Mouse (Mus musculus): ENCODE results near the gene Tmpo. TPM values are rescaled to one million over a fixed set of nuclear protein-coding genes. Genes with fewer than 3 reads are reported as not detected.

The Tmpo gene
- polyA plus RNA-seq, 1 experiment from 2014 or later: 275 TPM

- DNase-seq (ENCODE audit: low spot score): no peak
- no peak overlapping the region for H3K4me3 ChIP-seq
- 93% methylated on average over 14 of the region's 14 CpGs for WGBS
- peaks cover 3% of the 10 kb centered on the region for H3K36me3 ChIP-seq
- no peaks in the 10 kb centered on the region for H3K4me1 ChIP-seq
- H3K27me3 ChIP-seq (ENCODE audit: low read depth, poor library complexity, severe bottlenecking): no peaks in the 10 kb centered on the region
- H3K27ac ChIP-seq (replicated peaks): no peak overlapping the region
- H3K9me3 ChIP-seq (replicated peaks): no peaks in the 10 kb centered on the region
Observed at GRCm38 (mm10) chr10:91139148-91139766, 41.9 kb downstream of the Tmpo start.

DNA sequence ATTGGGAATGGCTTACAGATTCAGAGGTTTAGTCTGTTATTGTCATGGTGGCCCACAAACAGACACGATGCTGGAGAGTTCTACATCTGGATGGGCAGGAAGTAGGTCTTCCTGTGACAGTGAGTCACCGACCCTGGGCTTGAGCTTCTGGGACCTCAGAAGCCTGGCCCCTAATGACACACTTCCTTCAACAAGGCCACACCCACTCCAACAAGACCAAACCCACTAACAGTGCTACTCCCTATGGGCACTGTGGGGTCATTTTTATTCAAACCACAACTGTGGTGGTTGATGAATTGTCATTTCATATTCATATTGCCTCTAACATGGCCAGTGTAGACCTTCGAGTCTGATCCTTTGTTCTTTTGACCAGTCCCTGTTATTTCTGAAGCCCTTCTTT is 42.8 kb downstream of the Tmpo start:
- no peaks in the 10 kb centered on the region for H3K27me3 ChIP-seq (ENCODE audit: low read depth, poor library complexity, severe bottlenecking)
- DNase-seq (ENCODE audit: low spot score): no peak
- H3K4me1 ChIP-seq: no peaks in the 10 kb centered on the region
- H3K9me3 ChIP-seq (replicated peaks): no peaks in the 10 kb centered on the region
- 87% methylated on average over 3 of the region's 3 CpGs for WGBS
- no peak overlapping the region for H3K27ac ChIP-seq (replicated peaks)
- no peak overlapping the region for H3K4me3 ChIP-seq
- no peaks in the 10 kb centered on the region for H3K36me3 ChIP-seq

- WGBS: 82% methylated on average over 9 of the region's 9 CpGs
- H3K27me3 ChIP-seq (ENCODE audit: low read depth, poor library complexity, severe bottlenecking): no peaks in the 10 kb centered on the region
- no peaks in the 10 kb centered on the region for H3K36me3 ChIP-seq
- H3K27ac ChIP-seq (replicated peaks): no peak overlapping the region
- no peaks in the 10 kb centered on the region for H3K4me1 ChIP-seq
- no peak overlapping the region for H3K4me3 ChIP-seq
- DNase-seq (ENCODE audit: low spot score): no peak
- no peaks in the 10 kb centered on the region for H3K9me3 ChIP-seq (replicated peaks)
Observed at GRCm38 (mm10) chr10:91137400-91137799, 43.7 kb downstream of the Tmpo start.

- Histone ChIP-seq H3K27ac (replicated peaks) (no peak overlapping the region), H3K36me3 (no peaks in the 10 kb centered on the region)
- 91% methylated on average over 7 of the region's 7 CpGs for WGBS
Observed at GRCm38 (mm10) chr10:91135302-91135972, 45.7 kb downstream of the Tmpo start.

GRCm38 (mm10) chr10:91131565-91131964 is 49.5 kb downstream of the Tmpo start:
- Histone ChIP-seq H3K4me1 (no peaks in the 10 kb centered on the region), H3K36me3 (no peaks in the 10 kb centered on the region), H3K9me3 (replicated peaks) (no peaks in the 10 kb centered on the region), H3K27me3 (ENCODE audit: low read depth, poor library complexity, severe bottlenecking) (no peaks in the 10 kb centered on the region), H3K27ac (replicated peaks) (no peak overlapping the region), H3K4me3 (no peak overlapping the region)
- no peak for DNase-seq (ENCODE audit: low spot score)
- 88% methylated on average over 1 of the region's 1 CpGs for WGBS

More at GRCm38 (mm10) chr10:91135302-91135972, 45.7 kb downstream of the Tmpo start:
- no peak for DNase-seq (ENCODE audit: low spot score)
- Histone ChIP-seq H3K4me3 (no peak overlapping the region), H3K4me1 (no peaks in the 10 kb centered on the region), H3K27me3 (ENCODE audit: low read depth, poor library complexity, severe bottlenecking) (no peaks in the 10 kb centered on the region), H3K9me3 (replicated peaks) (no peaks in the 10 kb centered on the region)

GRCm38 (mm10) chr10:91130792-91131191 is 50.3 kb downstream of the Tmpo start:
- 74% methylated on average over 3 of the region's 3 CpGs for WGBS
- H3K4me1 ChIP-seq: no peaks in the 10 kb centered on the region
- H3K36me3 ChIP-seq: no peaks in the 10 kb centered on the region

DNA sequence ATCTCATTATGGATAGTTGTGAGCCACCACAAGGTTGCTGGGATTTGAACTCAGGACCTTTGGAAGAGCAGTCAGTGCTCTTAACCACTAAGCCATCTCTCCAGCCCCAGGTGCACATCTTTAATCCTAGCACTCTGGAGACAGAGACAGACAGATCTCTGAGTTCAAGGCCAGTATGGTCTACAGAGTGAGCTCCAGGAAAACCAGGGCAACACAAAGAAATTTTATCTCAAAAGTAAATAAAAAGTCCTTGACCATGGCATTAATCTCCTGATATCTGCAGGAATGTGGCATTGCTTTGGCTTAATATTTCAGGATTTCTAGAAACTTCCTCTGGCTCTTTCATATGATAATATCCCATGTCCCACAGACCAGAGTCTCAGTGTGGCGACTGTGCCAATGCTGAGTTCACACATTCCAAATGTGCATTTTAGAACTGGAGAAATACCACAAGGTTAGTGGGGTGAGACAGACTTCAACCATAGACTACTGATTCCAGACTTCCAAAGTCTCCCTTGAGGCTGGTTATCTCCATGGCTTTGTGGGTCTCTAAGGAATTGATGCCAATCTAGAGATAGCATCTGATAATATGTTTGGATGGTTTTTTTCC is 52.5 kb downstream of the Tmpo start:
- Histone ChIP-seq H3K27me3 (ENCODE audit: low read depth, poor library complexity, severe bottlenecking) (no peaks in the 10 kb centered on the region), H3K27ac (replicated peaks) (no peak overlapping the region), H3K9me3 (replicated peaks) (no peaks in the 10 kb centered on the region), H3K4me3 (no peak overlapping the region), H3K4me1 (peaks cover 5% of the 10 kb centered on the region; the same call in 1 of the 2 replicates), H3K36me3 (no peaks in the 10 kb centered on the region)
- DNase-seq (ENCODE audit: low spot score): no peak
- 85% methylated on average over 1 of the region's 1 CpGs for WGBS

More at GRCm38 (mm10) chr10:91130792-91131191, 50.3 kb downstream of the Tmpo start:
- no peak overlapping the region for H3K4me3 ChIP-seq
- no peaks in the 10 kb centered on the region for H3K27me3 ChIP-seq (ENCODE audit: low read depth, poor library complexity, severe bottlenecking)
- H3K9me3 ChIP-seq (replicated peaks): no peaks in the 10 kb centered on the region
- no peak overlapping the region for H3K27ac ChIP-seq (replicated peaks)
- DNase-seq (ENCODE audit: low spot score): no peak

GRCm38 (mm10) chr10:91127395-91127794 is 53.7 kb downstream of the Tmpo start:
- 0 out of 2 replicates have a peak, but pooled peaks cover 2% of the 10 kb centered on the region for H3K36me3 ChIP-seq
- no peak for DNase-seq (ENCODE audit: low spot score)
- H3K9me3 ChIP-seq (replicated peaks): no peaks in the 10 kb centered on the region
- no peak overlapping the region for H3K27ac ChIP-seq (replicated peaks)
- 80% methylated on average over 2 of the region's 2 CpGs for WGBS
- H3K27me3 ChIP-seq (ENCODE audit: low read depth, poor library complexity, severe bottlenecking): no peaks in the 10 kb centered on the region
- H3K4me1 ChIP-seq: peaks cover 12% of the 10 kb centered on the region
- no peak overlapping the region for H3K4me3 ChIP-seq

- Histone ChIP-seq H3K27me3 (ENCODE audit: low read depth, poor library complexity, severe bottlenecking) (no peaks in the 10 kb centered on the region), H3K4me1 (peaks cover 18% of the 10 kb centered on the region), H3K4me3 (no peak overlapping the region), H3K36me3 (peaks cover 8% of the 10 kb centered on the region), H3K9me3 (replicated peaks) (no peaks in the 10 kb centered on the region), H3K27ac (replicated peaks) (no peak overlapping the region)
- WGBS: 73% methylated on average over 10 of the region's 10 CpGs
- no peak for DNase-seq (ENCODE audit: low spot score)
Observed at GRCm38 (mm10) chr10:91126618-91127355, 54.3 kb downstream of the Tmpo start.

DNA sequence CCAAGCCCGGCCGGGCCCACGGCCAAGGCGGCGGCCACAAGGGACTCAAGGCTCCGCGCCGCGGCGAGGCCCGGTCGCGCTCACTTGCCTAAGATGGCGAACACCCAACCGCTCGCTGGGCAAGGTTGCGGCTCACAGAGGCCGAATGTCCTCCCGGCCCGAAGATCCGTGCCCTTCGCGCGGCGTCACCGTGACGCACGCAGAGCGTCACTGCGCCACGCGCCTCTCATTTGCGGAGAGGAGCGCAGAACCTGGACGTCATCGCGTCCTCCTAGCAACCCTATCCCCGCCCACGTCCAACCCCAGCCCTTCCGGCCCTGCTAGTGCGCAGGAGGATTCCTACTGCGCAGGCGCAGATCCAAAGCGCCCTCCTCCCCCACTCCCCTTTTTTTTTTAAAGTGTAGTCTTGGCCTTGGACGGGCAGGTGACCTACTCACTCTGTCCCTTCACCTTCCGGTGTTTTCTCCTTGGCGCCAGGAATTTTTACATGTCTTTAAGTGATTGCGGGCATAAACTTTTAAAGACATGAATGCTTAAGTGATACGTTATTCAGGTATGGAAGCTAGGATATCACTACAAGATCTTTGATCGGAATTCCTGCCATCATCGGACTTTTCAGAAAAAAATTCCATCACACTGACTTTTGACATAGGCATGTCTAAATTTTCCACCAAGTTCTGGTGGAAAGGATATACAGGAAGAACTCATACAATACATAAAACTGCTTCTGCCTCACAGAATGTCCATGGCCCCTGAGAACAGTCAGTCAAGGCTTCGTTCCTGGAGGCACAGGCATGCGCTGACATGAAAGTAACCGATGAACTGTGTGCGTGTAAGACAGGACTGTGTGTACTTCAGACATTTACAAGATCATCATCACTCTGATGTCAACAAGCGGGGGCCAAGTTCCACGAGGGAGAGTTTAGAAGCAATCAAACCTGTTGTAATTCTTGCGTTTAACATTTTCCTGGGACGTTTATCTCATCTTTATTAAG is 57.0 kb downstream of the Tmpo start, which contains the start of gene Slc25a3:
Gene Slc25a3 (minus strand): TSS at position 232 of the 995 bp plus-strand sequence.
- Histone ChIP-seq H3K4me3 (peak within 1 kb of the TSS; percentile 77), H3K27me3 (ENCODE audit: low read depth, poor library complexity, severe bottlenecking) (no peaks in the 10 kb centered on the region), H3K27ac (replicated peaks) (peak within 1 kb of the TSS; percentile 93), H3K36me3 (peaks cover 35% of the 10 kb centered on the region), H3K4me1 (peaks cover 19% of the 10 kb centered on the region), H3K9me3 (replicated peaks) (no peaks in the 10 kb centered on the region)
- WGBS: 15% methylated on average over 59 of the region's 59 CpGs
- DNase-seq (ENCODE audit: low spot score): peak; percentile 97

GRCm38 (mm10) chr10:91123281-91123827 is 57.8 kb downstream of the Tmpo start:
- no peak for DNase-seq (ENCODE audit: low spot score)
- Histone ChIP-seq H3K4me1 (peaks cover 19% of the 10 kb centered on the region), H3K27me3 (ENCODE audit: low read depth, poor library complexity, severe bottlenecking) (no peaks in the 10 kb centered on the region), H3K27ac (replicated peaks) (peak overlapping the region; percentile 93), H3K4me3 (peak overlapping the region; percentile 77), H3K36me3 (peaks cover 42% of the 10 kb centered on the region), H3K9me3 (replicated peaks) (no peaks in the 10 kb centered on the region)
- 1% methylated on average over 35 of the region's 44 CpGs for WGBS

Data from midbrain, embryonic 10.5 days (tissue).